Mouse (Mus musculus) MEL (cell line): ENCODE results near the gene 2410004P03Rik. TPM values are rescaled to one million over a fixed set of nuclear protein-coding genes. Genes with fewer than 3 reads are reported as not detected.
A peak's percentile ranks its signal among the peaks of the same experiment; 100 is the strongest.

Experiments used
- DNase-seq: peaks from one replicate; pipeline ENCODE4 v3.0.0; 2011; ENCODE audit warnings: low read depth, low spot score
- H3K27ac ChIP-seq: 2 replicates; pipeline ENCODE4 v1.5.1; 2012; ENCODE audit warnings: low read depth, mild to moderate bottlenecking, control low read depth, low read length, moderate library complexity; ENCODE audit not compliant: control insufficient read depth
- H3K27me3 ChIP-seq, 2 experiments: fragments of 150-350 bp in 1 of 2; sonication (generic) in 1 of 2; 2 replicates each; pipeline ENCODE4 v1.6.1; 2012; ENCODE audit warnings: low read length in 2 of 2, mild to moderate bottlenecking in 2 of 2, improper control_type of control experiment in 1 of 2, moderate library complexity in 1 of 2; ENCODE audit not compliant: insufficient read depth in 2 of 2, control insufficient read depth in 1 of 2
- H3K36me3 ChIP-seq, 2 experiments: 2 replicates each; pipeline ENCODE4 v1.6.1; 2012 to 2014; ENCODE audit warnings: low read length in 2 of 2, improper control_type of control experiment in 1 of 2, inconsistent platforms in 1 of 2, mild to moderate bottlenecking in 1 of 2; ENCODE audit not compliant: insufficient read depth in 2 of 2, control insufficient read depth in 1 of 2
- H3K4me1 ChIP-seq, 2 experiments: fragments of 150-350 bp in 1 of 2; sonication (generic) in 1 of 2; 2 replicates each; pipeline ENCODE4 v1.6.1; 2012; ENCODE audit warnings: low read length in 2 of 2, improper control_type of control experiment in 1 of 2, mild to moderate bottlenecking in 1 of 2; ENCODE audit not compliant: insufficient read depth in 2 of 2, control insufficient read depth in 1 of 2
- H3K4me3 ChIP-seq, 2 experiments: fragments of 150-350 bp in 1 of 2; sonication (generic) in 1 of 2; 2 replicates each; pipeline ENCODE4 v1.5.1; 2012; ENCODE audit warnings: low read depth in 2 of 2, low read length in 2 of 2, mild to moderate bottlenecking in 2 of 2, moderate library complexity in 2 of 2, control low read depth in 1 of 2, improper control_type of control experiment in 1 of 2; ENCODE audit not compliant: control insufficient read depth in 1 of 2, insufficient read depth in 1 of 2
- H3K79me2 ChIP-seq: 2 replicates; pipeline ENCODE4 v1.6.1; 2012; ENCODE audit warnings: mild to moderate bottlenecking, low read length, moderate library complexity; ENCODE audit not compliant: control insufficient read depth, poor library complexity, insufficient read depth
- H3K9ac ChIP-seq: 2 replicates; pipeline ENCODE4 v1.6.1; 2012; ENCODE audit warnings: low read depth, mild to moderate bottlenecking, control low read depth, low read length, moderate library complexity; ENCODE audit not compliant: control insufficient read depth, poor library complexity, severe bottlenecking
- H3K9me3 ChIP-seq: fragments of 150-350 bp; sonication (generic); replicated peaks from 2 replicates; pipeline ENCODE4 v1.6.1; 2012; ENCODE audit warnings: mild to moderate bottlenecking, low read length, improper control_type of control experiment, moderate library complexity; ENCODE audit not compliant: insufficient read depth
- BHLHE40 ChIP-seq: IDR thresholded peaks from 2 replicates; pipeline ENCODE4 v1.6.1; 2012; ENCODE audit warnings: low read depth, mild to moderate bottlenecking, inconsistent platforms, low read length, improper control_type of control experiment, borderline replicate concordance
- CHD1 ChIP-seq: IDR thresholded peaks from 2 replicates; pipeline ENCODE4 v1.6.1; 2012; ENCODE audit warnings: low read depth, mild to moderate bottlenecking, inconsistent platforms, low read length, improper control_type of control experiment
- CHD2 ChIP-seq: IDR thresholded peaks from 2 replicates; pipeline ENCODE4 v1.6.1; 2011; ENCODE audit warnings: low read length, improper control_type of control experiment
- CTCF ChIP-seq, 3 experiments: IDR thresholded peaks in 2 of 3; conservative IDR thresholded peaks in 1 of 3; 2 replicates each; pipeline ENCODE4 v1.5.1; 2011 to 2012; ENCODE audit warnings: low read length in 3 of 3, low read depth in 2 of 3, mild to moderate bottlenecking in 2 of 3, improper control_type of control experiment in 1 of 3, inconsistent platforms in 1 of 3, mixed read lengths in 1 of 3, moderate library complexity in 1 of 3; ENCODE audit not compliant: control insufficient read depth in 1 of 3, insufficient read depth in 1 of 3, poor library complexity in 1 of 3, severe bottlenecking in 1 of 3
- E2F4 ChIP-seq: IDR thresholded peaks from 2 replicates; pipeline ENCODE4 v1.6.1; 2011; ENCODE audit warnings: low read depth, low read length, improper control_type of control experiment, borderline replicate concordance
- ELF1 ChIP-seq: IDR thresholded peaks from 2 replicates; pipeline ENCODE4 v1.6.1; 2014; ENCODE audit warnings: low read depth, mild to moderate bottlenecking, inconsistent platforms, low read length, improper control_type of control experiment, moderate library complexity
- EP300 ChIP-seq, 2 experiments: IDR thresholded peaks; 2 replicates each; pipeline ENCODE4 v1.6.1; 2011; ENCODE audit warnings: improper control_type of control experiment in 2 of 2, low read length in 2 of 2, low read depth in 1 of 2, mild to moderate bottlenecking in 1 of 2
- ETS1 ChIP-seq: IDR thresholded peaks from 2 replicates; pipeline ENCODE4 v1.6.1; 2012; ENCODE audit warnings: low read depth, mild to moderate bottlenecking, inconsistent platforms, low read length, improper control_type of control experiment, moderate library complexity
- GABPA ChIP-seq: IDR thresholded peaks from 2 replicates; pipeline ENCODE4 v1.6.1; 2012; ENCODE audit warnings: low read depth, mild to moderate bottlenecking, inconsistent platforms, low read length, improper control_type of control experiment, moderate library complexity
- GATA1 ChIP-seq: IDR thresholded peaks from 2 replicates; pipeline ENCODE4 v1.6.1; 2011; ENCODE audit warnings: low read depth, low read length, improper control_type of control experiment
- HCFC1 ChIP-seq: IDR thresholded peaks from 2 replicates; pipeline ENCODE4 v1.6.1; 2012; ENCODE audit warnings: low read depth, mild to moderate bottlenecking, inconsistent platforms, low read length, improper control_type of control experiment, moderate library complexity
- JUND ChIP-seq: IDR thresholded peaks from 2 replicates; pipeline ENCODE4 v1.6.1; 2011; ENCODE audit warnings: low read depth, mild to moderate bottlenecking, improper control_type of control experiment, low read length
- KAT2A ChIP-seq: conservative IDR thresholded peaks from 2 replicates; pipeline ENCODE4 v1.6.1; 2012; ENCODE audit warnings: low read depth, low read length, improper control_type of control experiment, inconsistent platforms
- MAFK ChIP-seq: IDR thresholded peaks from 2 replicates; pipeline ENCODE4 v1.6.1; 2011; ENCODE audit warnings: low read depth, mild to moderate bottlenecking, low read length, improper control_type of control experiment, borderline replicate concordance
- MAX ChIP-seq: IDR thresholded peaks from 2 replicates; pipeline ENCODE4 v1.6.1; 2011; ENCODE audit warnings: low read length, improper control_type of control experiment
- MAZ ChIP-seq: IDR thresholded peaks from 2 replicates; pipeline ENCODE4 v1.6.1; 2012; ENCODE audit warnings: low read depth, mild to moderate bottlenecking, inconsistent platforms, low read length, improper control_type of control experiment
- MEF2A ChIP-seq: IDR thresholded peaks from 2 replicates; pipeline ENCODE4 v1.6.1; 2014; ENCODE audit warnings: low read depth, mild to moderate bottlenecking, inconsistent platforms, low read length, improper control_type of control experiment; ENCODE audit not compliant: poor library complexity, insufficient replicate concordance, severe bottlenecking; ENCODE audit errors: extremely low read depth
- MXI1 ChIP-seq: IDR thresholded peaks from 2 replicates; pipeline ENCODE4 v1.6.1; 2011; ENCODE audit warnings: mild to moderate bottlenecking, low read depth, low read length, improper control_type of control experiment
- MYB ChIP-seq: IDR thresholded peaks from 2 replicates; pipeline ENCODE4 v1.6.1; 2011; ENCODE audit warnings: mild to moderate bottlenecking, low read depth, low read length, improper control_type of control experiment
- MYC ChIP-seq: IDR thresholded peaks from 2 replicates; pipeline ENCODE4 v1.6.1; 2011; ENCODE audit warnings: low read depth, mild to moderate bottlenecking, low read length, improper control_type of control experiment, moderate library complexity
- NELFE ChIP-seq: IDR thresholded peaks from 2 replicates; pipeline ENCODE4 v1.6.1; 2011; ENCODE audit warnings: low read depth, low read length, improper control_type of control experiment
- NRF1 ChIP-seq: IDR thresholded peaks from 2 replicates; pipeline ENCODE4 v1.6.1; 2014; ENCODE audit warnings: low read depth, mild to moderate bottlenecking, inconsistent platforms, low read length, improper control_type of control experiment, moderate library complexity; ENCODE audit not compliant: poor library complexity, insufficient read depth, severe bottlenecking
- POLR2A ChIP-seq, 2 experiments: IDR thresholded peaks; 2 replicates each; pipeline ENCODE4 v1.6.1; 2011 to 2012; ENCODE audit warnings: low read length in 2 of 2, mild to moderate bottlenecking in 2 of 2, control low read depth in 1 of 2, improper control_type of control experiment in 1 of 2, low read depth in 1 of 2, moderate library complexity in 1 of 2; ENCODE audit not compliant: control insufficient read depth in 1 of 2, insufficient read depth in 1 of 2, poor library complexity in 1 of 2
- POLR2AphosphoS2 ChIP-seq: IDR thresholded peaks from 2 replicates; pipeline ENCODE4 v1.6.1; 2011; ENCODE audit warnings: low read length, improper control_type of control experiment
- POLR2AphosphoS5 ChIP-seq: IDR thresholded peaks from 2 replicates; pipeline ENCODE4 v1.6.1; 2012; ENCODE audit warnings: low read depth, borderline replicate concordance, mild to moderate bottlenecking, inconsistent platforms, low read length, moderate library complexity, mixed read lengths
- RAD21 ChIP-seq: IDR thresholded peaks from 2 replicates; pipeline ENCODE4 v1.6.1; 2011; ENCODE audit warnings: mild to moderate bottlenecking, low read depth, low read length, improper control_type of control experiment
- RCOR1 ChIP-seq: IDR thresholded peaks from 2 replicates; pipeline ENCODE4 v1.6.1; 2012; ENCODE audit warnings: low read depth, mild to moderate bottlenecking, inconsistent platforms, low read length, improper control_type of control experiment
- SIN3A ChIP-seq: IDR thresholded peaks from 2 replicates; pipeline ENCODE4 v1.6.1; 2012; ENCODE audit warnings: low read length, improper control_type of control experiment, inconsistent platforms
- SMC3 ChIP-seq: IDR thresholded peaks from 2 replicates; pipeline ENCODE4 v1.6.1; 2011; ENCODE audit warnings: low read depth, low read length, improper control_type of control experiment
- TAL1 ChIP-seq: IDR thresholded peaks from 2 replicates; pipeline ENCODE4 v1.6.1; 2012; ENCODE audit warnings: mild to moderate bottlenecking, inconsistent platforms, low read length, moderate library complexity, mixed read lengths
- TBP ChIP-seq: IDR thresholded peaks from 2 replicates; pipeline ENCODE4 v1.8.0; 2011; ENCODE audit warnings: low read depth, low read length, improper control_type of control experiment
- TCF12 ChIP-seq: IDR thresholded peaks from 2 replicates; pipeline ENCODE4 v1.6.1; 2014; ENCODE audit warnings: low read depth, mild to moderate bottlenecking, inconsistent platforms, low read length, improper control_type of control experiment, moderate library complexity
- UBTF ChIP-seq: IDR thresholded peaks from 2 replicates; pipeline ENCODE4 v1.6.1; 2012; ENCODE audit warnings: low read depth, mild to moderate bottlenecking, inconsistent platforms, low read length, improper control_type of control experiment, moderate library complexity, borderline replicate concordance; ENCODE audit not compliant: insufficient read depth
- USF1 ChIP-seq: IDR thresholded peaks from 2 replicates; pipeline ENCODE4 v1.6.1; 2014; ENCODE audit warnings: low read depth, mild to moderate bottlenecking, inconsistent platforms, low read length, improper control_type of control experiment, moderate library complexity
- USF2 ChIP-seq, 2 experiments: IDR thresholded peaks; 2 replicates each; pipeline ENCODE4 v1.6.1; 2011 to 2012; ENCODE audit warnings: improper control_type of control experiment in 2 of 2, low read length in 2 of 2, borderline replicate concordance in 1 of 2, inconsistent platforms in 1 of 2, low read depth in 1 of 2, mild to moderate bottlenecking in 1 of 2; ENCODE audit not compliant: insufficient read depth in 1 of 2
- ZC3H11A ChIP-seq: IDR thresholded peaks from 2 replicates; pipeline ENCODE4 v1.6.1; 2012; ENCODE audit warnings: low read depth, mild to moderate bottlenecking, inconsistent platforms, low read length, improper control_type of control experiment
- ZKSCAN1 ChIP-seq: IDR thresholded peaks from 2 replicates; pipeline ENCODE4 v1.6.1; 2012; ENCODE audit warnings: low read depth, mild to moderate bottlenecking, inconsistent platforms, low read length, improper control_type of control experiment, moderate library complexity
- ZMIZ1 ChIP-seq: IDR thresholded peaks from 2 replicates; pipeline ENCODE4 v1.6.1; 2012; ENCODE audit warnings: low read depth, mild to moderate bottlenecking, inconsistent platforms, low read length, improper control_type of control experiment, moderate library complexity
- ZNF384 ChIP-seq: IDR thresholded peaks from 2 replicates; pipeline ENCODE4 v1.6.1; 2012; ENCODE audit warnings: low read depth, mild to moderate bottlenecking, inconsistent platforms, low read length, improper control_type of control experiment
- polyA plus RNA-seq, 2 experiments: library from polyadenylated mRNA; stranded (reverse) in 1 of 2; unstranded in 1 of 2; fragments of >175 nt in 1 of 2; fragments of >200 nt in 1 of 2; gene quantifications; 2 replicates each; pipeline versions ENCODE4 v1.2.1 to v1.2.4; 2012; ENCODE audit warnings: low replicate concordance in 2 of 2, low read depth in 1 of 2; ENCODE audit not compliant: insufficient read length in 2 of 2, insufficient read depth in 1 of 2, missing spikeins in 1 of 2
- total RNA-seq: library from RNA; depleted of rRNA; stranded (reverse); fragments of 300-350 nt; gene quantifications from 2 replicates; pipeline ENCODE4 v1.2.3, GENCODE M21; 2012

Gene 2410004P03Rik
- total and polyA plus RNA-seq, 3 experiments = 0.03 TPM; not detected in 2

GRCm38 (mm10) chr12:17018468-17018867 lies 6.9 kb upstream of the 2410004P03Rik start:
- no peaks in the 10 kb centered on the region for H3K9me3 ChIP-seq
- H3K79me2 ChIP-seq = no peaks in the 10 kb centered on the region
- no peak for TF ChIP-seq ZMIZ1
- no peak for TF ChIP-seq MYC
- TF ChIP-seq POLR2AphosphoS5 = no peak
- no peak for TF ChIP-seq MXI1
- TF ChIP-seq GATA1 = no peak
- no peak for TF ChIP-seq BHLHE40
- TF ChIP-seq HCFC1 = no peak
- peak; percentile 26 to 40 (median 39); a peak in 5 of 6 replicates for TF ChIP-seq CTCF (IDR thresholded peaks at IDR 0.05 in 2 of 3, conservative IDR thresholded peaks at IDR 0.05 in 1 of 3; ENCODE audit: control insufficient read depth in 1 of 3, insufficient read depth in 1 of 3, low read depth in 2 of 3, low read length in 3 of 3, poor library complexity in 1 of 3, severe bottlenecking in 1 of 3)
- TF ChIP-seq USF2 (IDR thresholded peaks at IDR 0.05; ENCODE audit: borderline replicate concordance in 1 of 2, insufficient read depth in 1 of 2, low read depth in 1 of 2, low read length in 2 of 2) = no peak
- TF ChIP-seq POLR2AphosphoS2 = no peak
- no peak for TF ChIP-seq MAZ
- no peak for TF ChIP-seq TAL1
- TF ChIP-seq MYB = no peak
- peak; percentile 10; the same call in 1 of the 2 replicates for TF ChIP-seq ZC3H11A
- TF ChIP-seq SMC3 = peak; percentile 42
- TF ChIP-seq USF1 = no peak
- TF ChIP-seq ETS1 = no peak
- TF ChIP-seq KAT2A = no peak
- no peak for TF ChIP-seq MAX
- TF ChIP-seq MEF2A = no peak
- TF ChIP-seq SIN3A = no peak
- no peak for TF ChIP-seq ZKSCAN1
- no peak for TF ChIP-seq GABPA
- TF ChIP-seq NELFE = no peak
- no peak for TF ChIP-seq CHD2
- no peak for TF ChIP-seq CHD1
- no peak for TF ChIP-seq JUND
- no peak for TF ChIP-seq POLR2A (IDR thresholded peaks at IDR 0.05; ENCODE audit: control insufficient read depth in 1 of 2, insufficient read depth in 1 of 2, low read depth in 1 of 2, low read length in 2 of 2, poor library complexity in 1 of 2)
- TF ChIP-seq NRF1 = no peak
- no peak for TF ChIP-seq TBP
- peak; percentile 30 for TF ChIP-seq RAD21
- TF ChIP-seq MAFK = no peak
- no peak for TF ChIP-seq E2F4
- TF ChIP-seq TCF12 = no peak
- TF ChIP-seq ZNF384 = peak; percentile 77
- TF ChIP-seq UBTF = no peak
- TF ChIP-seq EP300 (IDR thresholded peaks at IDR 0.05; ENCODE audit: low read depth in 1 of 2, low read length in 2 of 2) = no peak
- no peak for TF ChIP-seq RCOR1
- no peak for TF ChIP-seq ELF1
- peaks cover 0 to 11% of the 10 kb centered on the region in 2 experiments; a peak in 2 of 4 replicates for H3K36me3 ChIP-seq
- H3K4me1 ChIP-seq = peaks cover 12 to 21% of the 10 kb centered on the region in 2 experiments
- H3K27me3 ChIP-seq = no peaks in the 10 kb centered on the region
- no peak overlapping the region for H3K4me3 ChIP-seq
- no peak overlapping the region for H3K27ac ChIP-seq
- peak; percentile 71 for DNase-seq
- H3K9ac ChIP-seq = no peak overlapping the region
